In genomic region chr10:122602394-122602793, GRCm38 (mm10) we compare ENCODE assay signal across 9 mouse cellular contexts.
DNase-seq lines count a peak whose midpoint lies in the region; ATAC-seq and TF ChIP-seq lines count a peak whose summit lies in the region.
"Had no signal": no experiment of that assay in that cellular context is flagged by ENCODE, and none has a peak within 500 bp of the region (broad histone marks: within the 10 kb centered on the region; RNA-seq: fewer than 3 reads in every experiment).

No protein-coding gene starts in this region.

- no peaks in the 10 kb centered on the region for H3K9me3 ChIP-seq in forebrain, postnatal 0 days (ENCODE audit: low read length)
- no peaks in the 10 kb centered on the region for H3K9me3 ChIP-seq in neural tube, embryonic 13.5 days

- H3K27me3 ChIP-seq in forebrain, postnatal 0 days (ENCODE audit: insufficient read depth, low read length): no peaks in the 10 kb centered on the region
- H3K27me3 ChIP-seq in neural tube, embryonic 13.5 days: no peaks in the 10 kb centered on the region

- 18% methylated on average over 6 of the region's 6 CpGs for WGBS in forebrain, postnatal 0 days
- 30% methylated on average over 6 of the region's 6 CpGs for WGBS in neural tube, embryonic 13.5 days

- TF ChIP-seq CTCF in forebrain, postnatal 0 days (IDR thresholded peaks at IDR 0.05; ENCODE audit: low read depth): no peak

- intact Hi-C loops in heart, postnatal 36 days (cut with DNase I): no loop called here

- no peak overlapping the region for H3K9ac ChIP-seq in forebrain, postnatal 0 days
- no peak overlapping the region; the same call in 1 of the 2 replicates for H3K9ac ChIP-seq in neural tube, embryonic 13.5 days

- DNase-seq in embryo, embryonic 11 days: peak; percentile 18
- no peak for DNase-seq in embryo, embryonic 10 days (ENCODE audit: low spot score)
- DNase-seq in forebrain, postnatal 0 days: peak; percentile 50
- DNase-seq in layer of hippocampus, postnatal 10 days (ENCODE audit: low spot score in 2 of 2): peak; percentile 8 to 14
- DNase-seq in heart, postnatal 36 days: no peak
- DNase-seq in right cerebral cortex, postnatal 36 days (ENCODE audit: low spot score in 2 of 2): no peak
- DNase-seq: cerebellum, adult 11 months had no signal

- no peaks in the 10 kb centered on the region for H3K4me1 ChIP-seq in forebrain, postnatal 0 days (ENCODE audit: insufficient read depth)
- H3K4me1 ChIP-seq in neural tube, embryonic 13.5 days (replicated peaks): peaks cover 6% of the 10 kb centered on the region; the same call in 1 of the 2 replicates

- no peaks in the 10 kb centered on the region for H3K36me3 ChIP-seq in forebrain, postnatal 0 days (ENCODE audit: insufficient read depth)
- no peaks in the 10 kb centered on the region for H3K36me3 ChIP-seq in neural tube, embryonic 13.5 days

- peak; percentile 95 for ATAC-seq in forebrain, postnatal 0 days
- ATAC-seq in neural tube, embryonic 13.5 days (ENCODE audit: low read depth): peak; percentile 61; the same call in 1 of the 2 replicates
- no peak for ATAC-seq in activated CD4-positive, CD25-positive, alpha-beta regulatory T cell, adult 4 months

- H3K4me2 ChIP-seq in forebrain, postnatal 0 days (ENCODE audit: low read depth): no peak overlapping the region
- no peak overlapping the region for H3K4me2 ChIP-seq in neural tube, embryonic 13.5 days

- H3K4me3 ChIP-seq in forebrain, postnatal 0 days (ENCODE audit: low read depth, low read length): no peak overlapping the region
- no peak overlapping the region for H3K4me3 ChIP-seq in neural tube, embryonic 13.5 days

- no peak overlapping the region for H3K27ac ChIP-seq in forebrain, postnatal 0 days (ENCODE audit: low read depth, low read length)
- peak overlapping the region; percentile 28; the same call in 1 of the 2 replicates for H3K27ac ChIP-seq in neural tube, embryonic 13.5 days (replicated peaks)

Comparison
In these comparisons a context has a peak if more than half of its experiments do, and no peak if none do; other contexts are left out.
1. DNase-seq: peak in embryo, embryonic 11 days (single experiment), forebrain, postnatal 0 days (single experiment) and layer of hippocampus, postnatal 10 days (2 of 2); none in embryo, embryonic 10 days (single experiment), heart, postnatal 36 days (0 of 2) and right cerebral cortex, postnatal 36 days (0 of 2).